In genomic region chr1:193636451-193636850, GRCm38 (mm10) we compare ENCODE assay signal across 27 mouse cellular contexts.
DNase-seq lines count a peak whose midpoint lies in the region; ATAC-seq and TF ChIP-seq lines count a peak whose summit lies in the region.
"Had no signal": no experiment of that assay in that cellular context is flagged by ENCODE, and none has a peak within 500 bp of the region (broad histone marks: within the 10 kb centered on the region; RNA-seq: fewer than 3 reads in every experiment).

No protein-coding gene starts in this region.

- intact Hi-C loops in left cerebral cortex, adult 2 months (cut with DNase I), result loop anchor here (2.0 kb wide), 1 partner anchor 50 kb away; no protein-coding TSS in a partner anchor

- TF ChIP-seq CTCF in left cerebral cortex, adult 2 months (IDR thresholded peaks at IDR 0.05), result no peak

- no peak overlapping the region; the same call in 1 of the 2 replicates for H3K27ac ChIP-seq in left cerebral cortex, adult 2 months
- H3K27ac ChIP-seq: forebrain, embryonic 13.5 days; gastrocnemius, adult 2 months; hindbrain, embryonic 12.5 days; hindbrain, postnatal 0 days; limb, embryonic 12.5 days; liver, embryonic 15.5 days; lung, embryonic 15.5 days had no signal

- DNase-seq in layer of hippocampus, adult 9-11 months, result peak; percentile 19
- DNase-seq in layer of hippocampus, postnatal 36 days, result no peak
- DNase-seq in right cerebral cortex, adult 2 months (ENCODE audit: low spot score in 2 of 2), result peak; percentile 50 to 56
- DNase-seq in right cerebral cortex, postnatal 14 days, result no peak
- peak; percentile 10 to 25 for DNase-seq in left cerebral cortex, adult 2 months (ENCODE audit: extremely low spot score in 1 of 2, low spot score in 2 of 2)
- DNase-seq in right cerebral cortex, postnatal 36 days (ENCODE audit: low spot score in 2 of 2), result peak; percentile 20 to 23
- DNase-seq in spleen, postnatal 4 days (ENCODE audit: low spot score in 2 of 2), result no peak
- DNase-seq: adrenal gland, postnatal 36 days; B cell, adult 2 months; cerebellum, adult 8-10 months; cerebellum, postnatal 25 days; gastrocnemius, adult 2 months; gastrocnemius, postnatal 36 days; heart, adult 18-20 months; heart, postnatal 36 days; kidney, adult 8-10 months; kidney, postnatal 10 days; lung, postnatal 36 days had no signal

- ATAC-seq in cerebellum, adult (ENCODE audit: insufficient number of reproducible peaks, low FRiP score, low TSS enrichment), result no peak
- ATAC-seq: forebrain, embryonic 13.5 days; hindbrain, postnatal 0 days; intestine, embryonic 16.5 days; midbrain, embryonic 16.5 days had no signal

- H3K4me3 ChIP-seq in left cerebral cortex, adult 2 months, result no peak overlapping the region
- H3K4me3 ChIP-seq: forebrain, embryonic 13.5 days; gastrocnemius, adult 2 months; hindbrain, embryonic 12.5 days; limb, embryonic 12.5 days; liver, embryonic 15.5 days; lung, embryonic 15.5 days had no signal

Comparison
In these comparisons a context has a peak if more than half of its experiments do, and no peak if none do; other contexts are left out.
1. DNase-seq: peak in layer of hippocampus, adult 9-11 months (single experiment), right cerebral cortex, adult 2 months (2 of 2), left cerebral cortex, adult 2 months (2 of 2) and right cerebral cortex, postnatal 36 days (2 of 2); none in layer of hippocampus, postnatal 36 days (0 of 2), right cerebral cortex, postnatal 14 days (single experiment) and spleen, postnatal 4 days (0 of 2).